Mouse (Mus musculus): ENCODE measurements around the gene Arl15.

DNA sequence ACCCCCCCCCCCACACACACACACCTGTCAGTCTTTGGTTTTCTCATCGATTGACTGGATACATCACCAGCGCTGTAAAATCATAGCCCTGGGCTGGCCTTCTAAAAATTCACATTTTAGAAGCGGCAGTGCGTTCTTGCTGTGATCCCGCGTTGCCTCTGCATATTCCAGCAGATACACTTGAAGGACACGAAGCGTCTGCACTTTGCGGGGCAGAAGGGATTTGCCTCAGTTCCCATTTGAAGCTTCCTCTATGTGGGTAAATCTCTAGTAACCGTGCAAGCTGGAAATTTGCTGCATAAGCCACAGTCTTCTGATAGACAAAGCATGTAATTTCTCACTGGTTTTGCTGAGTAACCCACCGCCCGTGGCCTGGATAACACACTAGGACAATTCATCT, 84.3 kb downstream of the Arl15 start:
- TF ChIP-seq CTCF (IDR thresholded peaks at IDR 0.05) (no peak), EP300 (IDR thresholded peaks at IDR 0.05) (no peak)
